Mouse (Mus musculus): ENCODE results near the gene Cyp11a1. TPM values are rescaled to one million over a fixed set of nuclear protein-coding genes. Genes with fewer than 3 reads are reported as not detected.

Cyp11a1 gene
- 2.6 and 2.7 TPM in 2 replicates for total RNA-seq (2017)

GRCm38 (mm10) chr9:58005753-58006461, at the start of gene Cyp11a1:
Gene Cyp11a1 (plus strand): TSS chr9:58006411.
- ATAC-seq (ENCODE audit: extremely low read depth, insufficient number of reproducible peaks, low FRiP score, poor library complexity, severe bottlenecking): peak; percentile 57; the same call in 1 of the 2 replicates

GRCm38 (mm10) chr9:57956838-57957236, 49.4 kb upstream of the Cyp11a1 start:
- peak; percentile 74 for ATAC-seq (ENCODE audit: extremely low read depth, insufficient number of reproducible peaks, low FRiP score, poor library complexity, severe bottlenecking)

GRCm38 (mm10) chr9:57958615-57959014, 47.6 kb upstream of the Cyp11a1 start:
- ATAC-seq (ENCODE audit: extremely low read depth, insufficient number of reproducible peaks, low FRiP score, poor library complexity, severe bottlenecking): no peak

- ATAC-seq (ENCODE audit: extremely low read depth, insufficient number of reproducible peaks, low FRiP score, poor library complexity, severe bottlenecking): no peak
These were observed 46.8 kb upstream of the Cyp11a1 start for GRCm38 (mm10) chr9:57959399-57959798.

GRCm38 (mm10) chr9:57959886-57960866, 46.0 kb upstream of the Cyp11a1 start:
- no peak for ATAC-seq (ENCODE audit: extremely low read depth, insufficient number of reproducible peaks, low FRiP score, poor library complexity, severe bottlenecking)

GRCm38 (mm10) chr9:57961226-57961625, 45.0 kb upstream of the Cyp11a1 start:
- ATAC-seq (ENCODE audit: extremely low read depth, insufficient number of reproducible peaks, low FRiP score, poor library complexity, severe bottlenecking): no peak

- no peak for ATAC-seq (ENCODE audit: extremely low read depth, insufficient number of reproducible peaks, low FRiP score, poor library complexity, severe bottlenecking)
These were observed 44.1 kb upstream of the Cyp11a1 start for GRCm38 (mm10) chr9:57961863-57962778.

- ATAC-seq (ENCODE audit: extremely low read depth, insufficient number of reproducible peaks, low FRiP score, poor library complexity, severe bottlenecking): no peak
These were observed 42.8 kb upstream of the Cyp11a1 start for GRCm38 (mm10) chr9:57963249-57963997.

GRCm38 (mm10) chr9:57963998-57964395, 42.2 kb upstream of the Cyp11a1 start:
- no peak for ATAC-seq (ENCODE audit: extremely low read depth, insufficient number of reproducible peaks, low FRiP score, poor library complexity, severe bottlenecking)

- ATAC-seq (ENCODE audit: extremely low read depth, insufficient number of reproducible peaks, low FRiP score, poor library complexity, severe bottlenecking): no peak
These were observed 41.5 kb upstream of the Cyp11a1 start for GRCm38 (mm10) chr9:57964528-57965250.

GRCm38 (mm10) chr9:57965281-57966185, 40.7 kb upstream of the Cyp11a1 start:
- no peak for ATAC-seq (ENCODE audit: extremely low read depth, insufficient number of reproducible peaks, low FRiP score, poor library complexity, severe bottlenecking)

GRCm38 (mm10) chr9:57967237-57967960, 38.8 kb upstream of the Cyp11a1 start:
- ATAC-seq (ENCODE audit: extremely low read depth, insufficient number of reproducible peaks, low FRiP score, poor library complexity, severe bottlenecking): no peak

- ATAC-seq (ENCODE audit: extremely low read depth, insufficient number of reproducible peaks, low FRiP score, poor library complexity, severe bottlenecking): peak; percentile 45
These were observed 37.9 kb upstream of the Cyp11a1 start for GRCm38 (mm10) chr9:57968166-57968771.

GRCm38 (mm10) chr9:57968783-57969542, 37.2 kb upstream of the Cyp11a1 start:
- ATAC-seq (ENCODE audit: extremely low read depth, insufficient number of reproducible peaks, low FRiP score, poor library complexity, severe bottlenecking): no peak
